Mouse (Mus musculus) stomach, postnatal 0 days (tissue): ENCODE data around the gene Mtf2. TPM values are rescaled to one million over a fixed set of nuclear protein-coding genes. Genes with fewer than 3 reads are reported as not detected.
A peak's percentile ranks its signal among the peaks of the same experiment; 100 is the strongest.

Experiments
- ATAC-seq: fragments of 200-750 bp; cut with Nextera tagmentation; 2 replicates; pipeline ENCODE4 v1.8.0; 2017; ENCODE audit not compliant: low FRiP score, low TSS enrichment
- DNase-seq: peaks from one replicate; pipeline ENCODE4 v3.0.0-alpha.2; 2016; ENCODE audit warnings: low spot score
- H3K27ac ChIP-seq: fragments of 300-500 bp; sonication (generic); replicated peaks from 2 replicates; pipeline ENCODE4 v1.5.1; 2014; ENCODE audit warnings: mild to moderate bottlenecking, control low read depth
- H3K27me3 ChIP-seq: fragments of 300-500 bp; sonication (generic); 2 replicates; pipeline ENCODE4 v1.6.1; 2014; ENCODE audit warnings: low read length; ENCODE audit not compliant: control insufficient read depth, insufficient read depth
- H3K36me3 ChIP-seq: fragments of 300-500 bp; sonication (generic); 2 replicates; pipeline ENCODE4 v1.6.1; 2014; ENCODE audit warnings: low read length, mixed read lengths; ENCODE audit not compliant: control insufficient read depth, insufficient read depth
- H3K4me1 ChIP-seq: fragments of 300-500 bp; sonication (generic); replicated peaks from 2 replicates; pipeline ENCODE4 v1.6.1; 2014; ENCODE audit warnings: antibody characterized with exemption; ENCODE audit not compliant: control insufficient read depth, insufficient read depth
- H3K4me2 ChIP-seq: fragments of 300-500 bp; sonication (generic); replicated peaks from 2 replicates; pipeline ENCODE4 v1.6.1; 2014; ENCODE audit warnings: low read depth, mild to moderate bottlenecking, control low read depth, moderate library complexity
- H3K4me3 ChIP-seq: fragments of 300-500 bp; sonication (generic); 2 replicates; pipeline ENCODE4 v1.5.1; 2014; ENCODE audit warnings: low read depth, low read length, control low read depth
- H3K9ac ChIP-seq: fragments of 300-500 bp; sonication (generic); 2 replicates; pipeline ENCODE4 v1.6.1; 2014; ENCODE audit warnings: mild to moderate bottlenecking, low read length, control low read depth, mixed read lengths
- H3K9me3 ChIP-seq: fragments of 300-500 bp; sonication (generic); 2 replicates; pipeline ENCODE4 v1.6.1; 2016; ENCODE audit warnings: low read length; ENCODE audit not compliant: control insufficient read depth
- CTCF ChIP-seq: IDR thresholded peaks from 2 replicates; pipeline ENCODE4 v1.5.1; 2016; ENCODE audit warnings: antibody characterized with exemption, low read depth, mild to moderate bottlenecking, moderate library complexity
- EP300 ChIP-seq: optimal IDR thresholded peaks from 2 replicates; pipeline ENCODE3; 2016; ENCODE audit warnings: antibody characterized with exemption
- WGBS: fragments of 180-500 bp; shearing (Covaris S2); extraction: QIAGEN DNeasy Blood & Tissue Kit; methylation state at CpG from one replicate; pipeline ENCODE4 v1.1.7; 2014; 5-methylcytosine and 5-hydroxymethylcytosine counted together
- polyA plus RNA-seq: library from polyadenylated mRNA; unstranded; fragments of >200 nt; fragmentation: Nextera tagmentation; extraction: Ambion mirVana; gene quantifications from 2 replicates; pipeline ENCODE4 v1.2.1, GENCODE M21; 2015

The Mtf2 gene
- polyA plus RNA-seq, 1 experiment from 2014 or later = 30.7 TPM

- H3K9me3 ChIP-seq = no peaks in the 10 kb centered on the region
- TF ChIP-seq EP300 (no peak), CTCF (peak; percentile 58)
- H3K27me3 ChIP-seq = no peaks in the 10 kb centered on the region
- H3K9ac ChIP-seq = no peak overlapping the region
- H3K36me3 ChIP-seq = no peaks in the 10 kb centered on the region
- no peak overlapping the region for H3K27ac ChIP-seq
- H3K4me2 ChIP-seq = no peak overlapping the region
- no peaks in the 10 kb centered on the region for H3K4me1 ChIP-seq
- DNase-seq (no peak), ATAC-seq (no peak)
- WGBS = 80% methylated on average over 2 of the region's 2 CpGs
- no peak overlapping the region for H3K4me3 ChIP-seq
These were observed 35.5 kb upstream of the Mtf2 start for GRCm38 (mm10) chr5:108029968-108030367.

DNA sequence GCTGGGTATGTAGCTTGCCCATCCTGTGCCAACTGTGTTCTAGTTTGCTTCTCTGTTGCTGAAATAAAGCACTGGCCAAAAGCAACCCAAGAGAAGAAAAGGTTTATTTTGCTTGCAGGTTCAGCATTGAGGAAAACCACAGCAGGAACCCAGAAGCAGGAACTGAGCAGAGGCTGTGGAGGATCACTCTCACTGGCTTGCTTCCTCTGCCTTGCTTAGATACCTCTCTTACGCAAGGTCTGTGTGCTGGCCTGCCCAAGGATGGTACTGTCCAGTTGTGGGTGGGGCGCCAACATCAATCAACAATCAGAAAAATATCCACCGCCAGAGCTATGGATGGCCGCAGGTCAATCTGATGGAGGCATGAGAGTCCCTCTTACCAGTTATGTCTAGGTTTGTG lies 34.2 kb upstream of the Mtf2 start:
- Histone ChIP-seq H3K9me3 (no peaks in the 10 kb centered on the region), H3K9ac (no peak overlapping the region), H3K4me3 (no peak overlapping the region), H3K36me3 (no peaks in the 10 kb centered on the region), H3K4me2 (no peak overlapping the region), H3K27me3 (no peaks in the 10 kb centered on the region), H3K27ac (no peak overlapping the region), H3K4me1 (no peaks in the 10 kb centered on the region)
- TF ChIP-seq EP300 (no peak), CTCF (no peak)
- DNase-seq = no peak
- WGBS = 79% methylated on average over 4 of the region's 4 CpGs
- ATAC-seq = no peak

GRCm38 (mm10) chr5:108034194-108034593 lies 31.3 kb upstream of the Mtf2 start:
- TF ChIP-seq EP300 = no peak
- TF ChIP-seq CTCF = peak; percentile 80
- H3K4me3 ChIP-seq = no peak overlapping the region
- no peaks in the 10 kb centered on the region for H3K9me3 ChIP-seq
- ATAC-seq (0 out of 2 replicates have a peak, but pooled peaks have one; percentile 12), DNase-seq (no peak)
- H3K4me1 ChIP-seq = no peaks in the 10 kb centered on the region
- 36% methylated on average over 4 of the region's 4 CpGs for WGBS
- no peak overlapping the region for H3K9ac ChIP-seq
- H3K36me3 ChIP-seq = no peaks in the 10 kb centered on the region
- H3K27ac ChIP-seq = no peak overlapping the region
- H3K4me2 ChIP-seq = no peak overlapping the region
- H3K27me3 ChIP-seq = no peaks in the 10 kb centered on the region

- no peaks in the 10 kb centered on the region for H3K4me1 ChIP-seq
- H3K9me3 ChIP-seq = no peaks in the 10 kb centered on the region
- no peak overlapping the region for H3K4me2 ChIP-seq
- no peaks in the 10 kb centered on the region for H3K36me3 ChIP-seq
- no peak for TF ChIP-seq CTCF
- TF ChIP-seq EP300 = no peak
- 18% methylated on average over 2 of the region's 2 CpGs for WGBS
- ATAC-seq (no peak), DNase-seq (no peak)
- H3K9ac ChIP-seq = no peak overlapping the region
- no peak overlapping the region for H3K4me3 ChIP-seq
- H3K27me3 ChIP-seq = no peaks in the 10 kb centered on the region
- no peak overlapping the region for H3K27ac ChIP-seq
These were observed 30.0 kb upstream of the Mtf2 start for GRCm38 (mm10) chr5:108035523-108035922.

- Histone ChIP-seq H3K4me3 (no peak overlapping the region), H3K4me1 (no peaks in the 10 kb centered on the region), H3K36me3 (no peaks in the 10 kb centered on the region), H3K9ac (no peak overlapping the region), H3K4me2 (no peak overlapping the region), H3K9me3 (no peaks in the 10 kb centered on the region), H3K27ac (no peak overlapping the region), H3K27me3 (no peaks in the 10 kb centered on the region)
- TF ChIP-seq CTCF (no peak), EP300 (no peak)
- no peak for DNase-seq
- WGBS = 92% methylated on average over 5 of the region's 5 CpGs
- ATAC-seq = no peak
These were observed 23.4 kb upstream of the Mtf2 start for GRCm38 (mm10) chr5:108042061-108042460.

DNA sequence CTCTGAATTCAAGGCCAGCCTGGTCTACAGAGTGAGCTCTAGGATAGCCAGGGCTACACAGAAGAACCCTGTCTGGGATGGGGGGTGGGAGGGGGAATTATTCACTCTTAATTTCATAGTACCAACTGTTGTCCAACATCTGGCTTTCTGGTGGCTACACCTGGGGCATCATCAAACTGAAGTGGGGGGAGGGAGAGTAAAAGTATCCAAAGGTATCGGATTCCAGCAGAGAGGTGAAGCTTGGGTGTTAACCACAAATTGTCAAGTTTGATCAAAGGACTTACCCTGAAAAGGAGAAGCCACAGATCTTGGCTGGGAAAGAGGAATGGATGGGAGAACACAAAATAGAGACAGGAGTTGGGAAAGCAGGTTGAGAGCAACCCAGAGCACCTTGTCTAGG lies 21.6 kb upstream of the Mtf2 start:
- H3K4me2 ChIP-seq = no peak overlapping the region
- no peak overlapping the region for H3K27ac ChIP-seq
- TF ChIP-seq EP300 (no peak), CTCF (no peak)
- H3K36me3 ChIP-seq = no peaks in the 10 kb centered on the region
- DNase-seq (no peak), ATAC-seq (no peak)
- no peaks in the 10 kb centered on the region for H3K9me3 ChIP-seq
- no peaks in the 10 kb centered on the region for H3K27me3 ChIP-seq
- no peaks in the 10 kb centered on the region for H3K4me1 ChIP-seq
- H3K9ac ChIP-seq = no peak overlapping the region
- H3K4me3 ChIP-seq = no peak overlapping the region
- 9% methylated on average over 1 of the region's 1 CpGs for WGBS
